Mouse (Mus musculus) embryonic facial prominence, embryonic 11.5 days (tissue): Measurements from ENCODE around the gene Tmem50a. TPM values are rescaled to one million over a fixed set of nuclear protein-coding genes. Genes with fewer than 3 reads are reported as not detected.
A peak's percentile ranks its signal among the peaks of the same experiment; 100 is the strongest.

ENCODE experiments used
- ATAC-seq: fragments of 200-750 bp; cut with Nextera tagmentation; replicated peaks from 2 replicates; pipeline ENCODE4 v1.8.0; 2017; ENCODE audit warnings: low read depth; ENCODE audit not compliant: insufficient number of reproducible peaks, low FRiP score, low TSS enrichment
- DNase-seq: peaks from one replicate; pipeline ENCODE4 v3.0.0-alpha.2; 2015; ENCODE audit warnings: low spot score
- H3K27ac ChIP-seq: fragments of 300-500 bp; sonication (generic); replicated peaks from 2 replicates; pipeline ENCODE4 v1.5.1; 2014; ENCODE audit warnings: mild to moderate bottlenecking, low read depth, low read length, control low read depth
- H3K27me3 ChIP-seq: fragments of 300-500 bp; sonication (generic); 2 replicates; pipeline ENCODE4 v1.6.1; 2014; ENCODE audit warnings: mild to moderate bottlenecking, low read length, moderate library complexity, mixed read lengths; ENCODE audit not compliant: control insufficient read depth, insufficient read depth
- H3K36me3 ChIP-seq: fragments of 300-500 bp; sonication (generic); replicated peaks from 2 replicates; pipeline ENCODE4 v1.6.1; 2014; ENCODE audit warnings: low read depth, mild to moderate bottlenecking, low read length, moderate library complexity, mixed read lengths; ENCODE audit not compliant: control insufficient read depth, insufficient read depth
- H3K4me1 ChIP-seq: fragments of 300-500 bp; sonication (generic); 2 replicates; pipeline ENCODE4 v1.6.1; 2014; ENCODE audit warnings: low read length, mixed read lengths; ENCODE audit not compliant: control insufficient read depth, insufficient read depth
- H3K4me2 ChIP-seq: fragments of 300-500 bp; sonication (generic); 2 replicates; pipeline ENCODE4 v1.6.1; 2014; ENCODE audit warnings: low read depth, mild to moderate bottlenecking, control low read depth, low read length, moderate library complexity
- H3K4me3 ChIP-seq: fragments of 300-500 bp; sonication (generic); 2 replicates; pipeline ENCODE4 v1.5.1; 2014; ENCODE audit warnings: low read depth, low read length, control low read depth
- H3K9ac ChIP-seq: fragments of 300-500 bp; sonication (generic); replicated peaks from 2 replicates; pipeline ENCODE4 v1.6.1; 2014; ENCODE audit warnings: mild to moderate bottlenecking, control low read depth, low read length
- H3K9me3 ChIP-seq: fragments of 300-500 bp; sonication (generic); replicated peaks from 2 replicates; pipeline ENCODE4 v1.6.1; 2016; ENCODE audit warnings: mild to moderate bottlenecking, low read length, inconsistent platforms, mixed read lengths; ENCODE audit not compliant: control insufficient read depth
- WGBS: fragments of 180-500 bp; shearing (Covaris S2); extraction: QIAGEN DNeasy Blood & Tissue Kit; methylation state at CpG from one replicate; pipeline ENCODE4 v1.1.7; 2014; 5-methylcytosine and 5-hydroxymethylcytosine counted together
- polyA plus RNA-seq: library from polyadenylated mRNA; unstranded; fragments of >200 nt; fragmentation: Nextera tagmentation; extraction: Ambion mirVana; gene quantifications from 2 replicates; pipeline ENCODE4 v1.2.1, GENCODE M21; 2014

Gene Tmem50a
- polyA plus RNA-seq, 1 experiment from 2014 or later: 148 TPM

- peaks cover 3% of the 10 kb centered on the region for H3K36me3 ChIP-seq
- H3K4me2 ChIP-seq: no peak overlapping the region
- WGBS: 86% methylated on average over 1 of the region's 1 CpGs
These were observed 13.6 kb upstream of the Tmem50a start for GRCm38 (mm10) chr4:134928464-134928836.

GRCm38 (mm10) chr4:134927815-134928463 lies 13.1 kb upstream of the Tmem50a start:
- H3K27ac ChIP-seq: no peak overlapping the region
- 79% methylated on average over 5 of the region's 5 CpGs for WGBS

More at GRCm38 (mm10) chr4:134928464-134928836, 13.6 kb upstream of the Tmem50a start:
- Histone ChIP-seq H3K4me3 (no peak overlapping the region), H3K9me3 (no peaks in the 10 kb centered on the region), H3K4me1 (no peaks in the 10 kb centered on the region; the same call in 1 of the 2 replicates), H3K27me3 (no peaks in the 10 kb centered on the region), H3K9ac (no peak overlapping the region), H3K27ac (no peak overlapping the region)
- ATAC-seq (no peak), DNase-seq (no peak)

DNA sequence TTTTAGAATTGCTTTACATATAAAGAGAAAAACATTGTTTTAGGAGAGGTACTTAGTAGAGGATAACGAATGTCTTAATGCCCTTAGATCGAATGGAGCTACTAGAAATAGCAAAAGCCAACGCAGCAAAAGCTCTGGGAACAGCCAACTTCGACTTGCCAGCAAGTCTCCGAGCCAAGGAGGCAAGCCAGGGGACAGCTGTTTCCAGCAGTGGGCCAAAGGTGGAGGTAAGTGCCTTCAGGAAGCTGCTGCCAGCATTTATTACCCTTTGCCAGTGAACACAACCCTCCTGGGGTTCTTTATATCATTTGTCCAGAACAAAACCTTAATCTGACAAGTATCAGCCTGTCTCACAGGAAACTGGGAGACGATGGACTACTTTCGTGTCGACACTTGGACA lies 10.4 kb upstream of the Tmem50a start:
- Histone ChIP-seq H3K4me3 (peak overlapping the region; percentile 93), H3K4me2 (peak overlapping the region; percentile 33; the same call in 1 of the 2 replicates), H3K27me3 (no peaks in the 10 kb centered on the region), H3K27ac (no peak overlapping the region), H3K4me1 (no peaks in the 10 kb centered on the region; the same call in 1 of the 2 replicates), H3K9ac (peak overlapping the region; percentile 37; the same call in 1 of the 2 replicates), H3K9me3 (no peaks in the 10 kb centered on the region), H3K36me3 (peaks cover 3% of the 10 kb centered on the region)
- ATAC-seq: no peak
- WGBS: 79% methylated on average over 8 of the region's 8 CpGs
- no peak for DNase-seq

More at GRCm38 (mm10) chr4:134927815-134928463, 13.1 kb upstream of the Tmem50a start:
- DNase-seq: no peak
- Histone ChIP-seq H3K4me1 (no peaks in the 10 kb centered on the region; the same call in 1 of the 2 replicates), H3K9me3 (no peaks in the 10 kb centered on the region), H3K27me3 (no peaks in the 10 kb centered on the region), H3K9ac (no peak overlapping the region), H3K36me3 (peaks cover 3% of the 10 kb centered on the region), H3K4me2 (no peak overlapping the region), H3K4me3 (no peak overlapping the region)
- no peak for ATAC-seq

GRCm38 (mm10) chr4:134924019-134924741 lies 9.4 kb upstream of the Tmem50a start:
- Histone ChIP-seq H3K36me3 (peaks cover 3% of the 10 kb centered on the region), H3K4me2 (peak overlapping the region; percentile 65), H3K4me3 (peak overlapping the region; percentile 93), H3K9me3 (no peaks in the 10 kb centered on the region), H3K4me1 (no peaks in the 10 kb centered on the region; the same call in 1 of the 2 replicates), H3K27ac (peak overlapping the region; percentile 88), H3K9ac (peak overlapping the region; percentile 88), H3K27me3 (no peaks in the 10 kb centered on the region)
- DNase-seq (peak; percentile 42), ATAC-seq (peak; percentile 6; the same call in 1 of the 2 replicates)
- under 1% methylated on average over 75 of the region's 75 CpGs for WGBS

DNA sequence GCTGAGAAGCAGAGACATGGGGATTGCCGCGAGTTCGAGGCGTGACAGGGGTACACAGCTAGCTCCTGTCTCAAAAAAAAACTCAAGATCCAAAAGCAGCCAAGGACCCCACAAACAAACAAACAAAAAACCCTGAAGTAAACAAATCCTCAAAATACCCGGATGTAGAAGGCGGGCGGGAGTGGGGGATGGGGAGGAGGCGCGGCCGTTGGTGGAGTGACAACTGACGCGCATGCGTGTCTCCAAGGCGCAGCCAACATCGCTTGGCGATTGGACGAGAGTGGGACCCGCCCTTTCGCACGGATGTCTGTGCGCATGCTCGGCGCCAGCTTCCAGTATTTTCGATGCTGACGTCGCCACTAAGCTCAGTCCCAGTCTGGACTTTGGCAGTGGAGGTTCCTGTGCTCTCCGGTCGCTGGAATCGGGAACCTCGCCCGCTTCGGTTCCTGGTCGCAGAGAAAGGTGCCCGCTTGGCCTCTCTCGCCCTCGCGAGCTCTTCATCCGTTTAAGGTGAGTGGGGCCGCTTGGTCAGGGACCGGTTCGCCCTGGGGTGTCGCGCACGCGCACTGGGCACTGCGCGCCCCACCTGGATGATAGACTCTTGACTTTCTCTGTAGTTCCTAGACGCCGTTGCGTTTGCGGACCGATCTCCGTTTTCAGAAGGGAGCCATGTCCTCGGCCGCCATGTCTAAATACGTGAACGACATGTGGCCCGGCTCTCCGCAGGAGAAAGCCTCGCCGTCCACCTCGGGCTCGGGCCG lies 8.6 kb upstream of the Tmem50a start, which contains the start of gene Rsrp1:
Gene Rsrp1 (plus strand): TSS at position 335 of the 761 bp plus-strand sequence.
- under 1% methylated on average over 64 of the region's 64 CpGs for WGBS
- Histone ChIP-seq H3K27ac (peak within 1 kb of the TSS; percentile 88), H3K9ac (peak within 1 kb of the TSS; percentile 88), H3K4me2 (peak within 1 kb of the TSS; percentile 65), H3K4me1 (no peaks in the 10 kb centered on the region; the same call in 1 of the 2 replicates), H3K36me3 (peaks cover 3% of the 10 kb centered on the region), H3K27me3 (no peaks in the 10 kb centered on the region), H3K4me3 (peak within 1 kb of the TSS; percentile 93), H3K9me3 (no peaks in the 10 kb centered on the region)
- DNase-seq (peak; percentile 99), ATAC-seq (peak; percentile 88)

GRCm38 (mm10) chr4:134922925-134923244 lies 8.1 kb upstream of the Tmem50a start:
- peak; percentile 67; the same call in 1 of the 2 replicates for ATAC-seq
- no peaks in the 10 kb centered on the region for H3K27me3 ChIP-seq
- 0% methylated on average over 13 of the region's 13 CpGs for WGBS
- H3K9me3 ChIP-seq: no peaks in the 10 kb centered on the region
- peak overlapping the region; percentile 65 for H3K4me2 ChIP-seq
- no peaks in the 10 kb centered on the region; the same call in 1 of the 2 replicates for H3K4me1 ChIP-seq
- H3K36me3 ChIP-seq: peaks cover 3% of the 10 kb centered on the region
- DNase-seq: peak; percentile 74
- H3K27ac ChIP-seq: peak overlapping the region; percentile 36
- H3K4me3 ChIP-seq: peak overlapping the region; percentile 93
- H3K9ac ChIP-seq: peak overlapping the region; percentile 57

- DNase-seq (no peak), ATAC-seq (no peak)
- H3K4me3 ChIP-seq: peak overlapping the region; percentile 93
- H3K36me3 ChIP-seq: peaks cover 3% of the 10 kb centered on the region
- H3K4me1 ChIP-seq: no peaks in the 10 kb centered on the region; the same call in 1 of the 2 replicates
- no peaks in the 10 kb centered on the region for H3K9me3 ChIP-seq
- H3K4me2 ChIP-seq: peak overlapping the region; percentile 65
- peak overlapping the region; percentile 57 for H3K9ac ChIP-seq
- 52% methylated on average over 10 of the region's 10 CpGs for WGBS
- H3K27me3 ChIP-seq: no peaks in the 10 kb centered on the region
- H3K27ac ChIP-seq: no peak overlapping the region
These were observed 7.5 kb upstream of the Tmem50a start for GRCm38 (mm10) chr4:134922111-134922924.
